Mouse (Mus musculus) layer of hippocampus, adult 18-20 months (tissue): ENCODE measurements at regions not wholly inside any gene's neighbourhood (a gene's known extent, or its start where the extent isn't known, plus 50 kb on each side); places are given as distances from the start of the nearest gene placed in this dataset.
"Not testable (repeated sequence)": the region's sequence is repeated elsewhere in the genome, so short reads cannot be mapped to it uniquely, and the experiment has no call there.

Source experiments
- DNase-seq, 2 experiments: peaks; one replicate each; pipeline ENCODE4 v3.0.0; 2022; ENCODE audit warnings: low spot score in 2 of 2

GRCm38 (mm10) chr3:31603237-31603636 lies 293.1 kb upstream of the Slc7a14 start:
- DNase-seq = peak; percentile 60 to 87

GRCm38 (mm10) chr3:31596581-31596980 lies 286.4 kb upstream of the Slc7a14 start:
- not testable (repeated sequence) for DNase-seq

DNA sequence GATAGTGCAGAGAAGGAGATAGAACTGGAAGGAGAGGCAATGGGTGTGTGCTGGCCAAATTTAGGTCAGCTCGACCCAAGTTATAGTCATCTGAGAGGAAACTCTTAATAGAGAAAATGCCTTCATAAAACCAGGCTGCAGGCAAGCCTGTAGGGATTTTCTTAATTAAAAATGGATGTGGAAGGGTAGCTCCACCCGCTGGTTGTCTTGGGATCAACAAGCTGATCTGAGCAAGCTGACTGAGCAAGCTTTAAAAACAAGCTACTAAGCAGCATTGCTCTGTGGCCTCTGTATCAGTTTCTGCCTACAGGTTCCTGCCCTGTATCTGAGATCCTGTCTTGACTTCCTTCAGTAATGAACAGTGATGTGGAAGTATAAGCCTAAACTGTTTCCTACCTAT lies 275.8 kb upstream of the Slc7a14 start:
- DNase-seq = peak; percentile 19 to 74

DNA sequence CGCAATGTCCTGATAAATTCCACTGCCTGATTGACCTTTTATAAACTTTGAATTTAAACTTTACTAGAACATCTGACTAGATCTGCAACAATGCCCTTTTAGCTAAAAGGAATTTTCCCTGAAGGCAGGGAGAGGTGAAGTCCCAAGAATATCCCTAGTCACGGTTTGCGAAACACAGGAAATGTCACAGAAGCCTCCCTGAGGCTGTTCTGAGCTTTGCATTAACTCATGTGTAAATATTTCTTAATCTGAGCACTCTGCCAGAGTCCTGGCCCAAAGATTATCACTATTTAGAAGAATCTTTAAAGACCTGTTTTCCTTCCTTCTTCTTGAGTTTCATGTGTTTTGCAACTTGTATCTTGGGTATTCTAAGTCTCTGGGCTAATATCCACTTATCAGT lies 263.7 kb upstream of the Slc7a14 start:
- no peak for DNase-seq
